Mouse (Mus musculus) cortical plate, adult 2 months (tissue): ENCODE results near the gene Mmp14.

Experiments
- CTCF ChIP-seq: fragments of 200-500 bp; IDR thresholded peaks from 2 replicates; pipeline ENCODE4 v1.5.1; 2011; ENCODE audit warnings: mild to moderate bottlenecking, control low read depth, low read length; ENCODE audit not compliant: insufficient read depth; ENCODE audit errors: extremely low read depth
- POLR2A ChIP-seq: fragments of 200-500 bp; IDR thresholded peaks from 2 replicates; pipeline ENCODE4 v1.6.1; 2011; ENCODE audit warnings: mild to moderate bottlenecking, low read length, control low read depth; ENCODE audit not compliant: insufficient read depth; ENCODE audit errors: extremely low read depth

DNA sequence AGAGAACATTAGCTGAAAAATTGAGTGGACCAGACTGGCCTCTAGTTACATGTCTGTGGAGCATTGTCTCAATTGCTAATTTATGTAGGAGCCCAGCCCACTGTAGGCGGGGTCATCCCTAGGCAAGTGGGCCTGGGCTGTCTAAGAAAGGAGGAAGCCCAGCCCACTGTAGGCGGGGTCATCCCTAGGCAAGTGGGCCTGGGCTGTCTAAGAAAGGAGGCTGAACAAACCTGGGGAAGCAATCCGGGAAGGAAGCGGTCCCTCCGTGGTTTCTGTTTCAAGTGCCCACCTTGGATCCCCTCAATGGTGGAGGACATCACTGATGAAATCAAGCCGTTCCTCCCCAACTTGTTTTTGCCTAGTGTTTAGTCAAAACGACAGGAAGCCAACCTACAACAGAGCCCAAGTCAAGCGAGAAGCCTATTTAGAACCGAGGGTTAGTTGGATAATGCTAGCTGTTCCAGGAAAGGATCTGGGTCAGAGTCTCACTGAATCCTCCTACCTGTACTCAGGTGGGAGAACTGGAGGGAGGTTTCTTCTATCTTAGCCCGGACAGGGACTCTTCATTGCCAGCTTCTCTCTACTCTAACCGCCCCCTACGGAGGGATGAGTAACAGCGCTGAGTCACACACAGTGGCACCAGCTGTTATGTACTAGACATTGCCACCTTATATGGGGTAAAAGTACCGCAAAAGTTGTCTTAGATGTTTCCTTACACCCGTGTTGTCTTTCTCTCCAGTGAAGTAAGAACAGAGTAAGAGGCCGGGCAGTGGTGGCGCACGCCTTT, 61.1 kb downstream of the Mmp14 start:
- TF ChIP-seq POLR2A (no peak), CTCF (no peak)
